Mouse (Mus musculus) embryonic fibroblast, embryonic 13.5 days (primary cell): ENCODE data around the gene Vipr1.

Experiments used
- CTCF ChIP-seq: IDR thresholded peaks from 2 replicates; pipeline ENCODE4 v1.5.1; 2011; ENCODE audit warnings: mild to moderate bottlenecking, control low read depth, low read length, moderate library complexity, borderline replicate concordance; ENCODE audit not compliant: insufficient read depth
- POLR2A ChIP-seq: IDR thresholded peaks from 2 replicates; pipeline ENCODE4 v1.6.1; 2011; ENCODE audit warnings: low read depth, mild to moderate bottlenecking, control low read depth, low read length, moderate library complexity

GRCm38 (mm10) chr9:121709898-121710583 lies 67.5 kb downstream of the Vipr1 start, which contains the start of gene Ss18l2:
- TF ChIP-seq POLR2A (peak; percentile 61), CTCF (no peak)
